Mouse (Mus musculus) retina, postnatal 7 days (tissue): Measurements from ENCODE around the gene Dpagt1.
A peak's percentile ranks its signal among the peaks of the same experiment; 100 is the strongest.
"Not testable (repeated sequence)": the region's sequence is repeated elsewhere in the genome, so short reads cannot be mapped to it uniquely, and the experiment has no call there.

Experiments used
- DNase-seq: peaks from one replicate; pipeline ENCODE4 v3.0.0-alpha.2; 2012; ENCODE audit warnings: low read depth, low spot score

The Dpagt1 gene

DNA sequence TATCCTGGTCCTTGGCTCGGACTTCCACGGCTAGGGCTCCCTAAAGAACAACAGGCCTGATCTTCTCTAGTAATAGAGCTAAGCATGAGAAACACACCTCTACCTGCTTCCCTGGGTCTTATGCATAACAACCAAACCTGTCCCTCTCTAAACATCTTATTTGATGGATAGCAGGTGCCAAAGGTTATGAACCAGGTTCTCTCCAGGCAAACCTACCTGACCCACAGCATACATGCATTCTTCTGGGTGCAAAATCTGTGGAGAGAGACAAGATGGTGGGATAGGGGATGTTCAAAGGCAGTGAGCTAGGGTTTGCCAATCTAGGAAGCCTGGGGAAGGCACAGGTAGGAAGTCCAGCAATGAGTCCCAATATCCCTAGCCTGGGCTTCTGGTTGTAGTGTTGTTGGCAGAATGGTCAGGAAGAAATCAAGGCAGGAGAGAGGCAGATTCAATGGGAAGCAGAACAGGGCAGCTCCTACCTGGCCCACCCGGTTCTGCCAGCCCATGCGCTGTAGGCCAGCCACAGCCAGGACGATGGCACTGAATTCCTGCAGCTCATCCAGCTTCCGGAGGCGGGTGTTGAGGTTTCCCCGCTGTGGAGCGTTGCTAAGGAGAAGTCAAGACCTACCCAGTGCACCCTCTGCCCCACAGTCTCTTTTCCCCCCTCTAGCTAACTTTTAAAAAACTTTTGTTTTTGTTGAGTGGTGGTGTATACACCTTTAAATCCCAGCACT, 11.8 kb downstream of the Dpagt1 start:
- DNase-seq = no peak

- no peak for DNase-seq
Observed at GRCm38 (mm10) chr9:44338574-44338973, 12.8 kb downstream of the Dpagt1 start.

GRCm38 (mm10) chr9:44341487-44341886, 15.7 kb downstream of the Dpagt1 start:
- no peak for DNase-seq

DNA sequence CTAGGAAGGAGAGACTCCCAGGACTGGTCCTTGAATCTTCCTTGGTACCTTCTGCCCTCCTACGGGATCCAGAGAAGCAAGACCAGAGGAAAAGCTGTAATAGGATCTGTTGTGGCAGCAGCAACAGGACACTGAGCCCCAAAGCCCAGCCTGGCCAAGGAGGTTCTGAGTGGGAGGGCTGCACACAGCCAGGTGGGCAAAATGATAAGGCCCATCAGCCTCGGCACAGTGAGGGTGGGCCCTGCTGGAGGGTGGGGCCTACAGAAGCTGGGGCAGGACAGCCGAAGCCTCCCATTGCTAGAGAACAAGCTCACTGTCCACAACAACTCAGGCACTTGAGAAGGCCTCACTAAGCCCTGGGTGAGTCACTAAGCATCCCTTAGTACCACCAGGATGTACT, 16.4 kb downstream of the Dpagt1 start:
- DNase-seq = no peak

- DNase-seq = no peak
Observed at GRCm38 (mm10) chr9:44342605-44343004, 16.8 kb downstream of the Dpagt1 start.

- DNase-seq = no peak
Observed at GRCm38 (mm10) chr9:44343290-44343689, 17.5 kb downstream of the Dpagt1 start.

- peak; percentile 80 for DNase-seq
Observed at GRCm38 (mm10) chr9:44343781-44344421, 18.1 kb downstream of the Dpagt1 start, which contains the start of gene Hmbs. TSS of gene Hmbs (minus strand) at chr9:44344228.

- DNase-seq = no peak
Observed at GRCm38 (mm10) chr9:44345570-44346433, 20.0 kb downstream of the Dpagt1 start.

DNA sequence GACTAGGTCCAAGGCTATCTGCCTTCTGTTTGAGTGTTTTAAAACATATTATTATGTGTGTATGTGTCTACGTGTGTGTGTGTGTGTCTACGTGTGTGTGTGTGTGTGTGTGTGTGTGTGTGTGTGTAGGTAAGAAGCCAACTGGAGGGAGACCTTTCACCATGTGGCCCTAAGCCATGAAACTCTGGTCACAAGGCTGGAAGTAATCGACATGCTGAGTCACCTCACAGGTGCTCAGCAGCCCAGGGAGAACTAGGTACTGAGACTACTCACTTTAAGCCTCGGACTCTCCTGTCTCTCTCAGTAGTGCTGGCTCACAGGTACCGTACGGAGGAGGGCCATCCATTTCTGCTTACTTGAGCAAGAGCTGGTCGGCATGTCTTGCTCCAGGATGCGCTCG, 21.3 kb downstream of the Dpagt1 start:
- DNase-seq = no peak

DNA sequence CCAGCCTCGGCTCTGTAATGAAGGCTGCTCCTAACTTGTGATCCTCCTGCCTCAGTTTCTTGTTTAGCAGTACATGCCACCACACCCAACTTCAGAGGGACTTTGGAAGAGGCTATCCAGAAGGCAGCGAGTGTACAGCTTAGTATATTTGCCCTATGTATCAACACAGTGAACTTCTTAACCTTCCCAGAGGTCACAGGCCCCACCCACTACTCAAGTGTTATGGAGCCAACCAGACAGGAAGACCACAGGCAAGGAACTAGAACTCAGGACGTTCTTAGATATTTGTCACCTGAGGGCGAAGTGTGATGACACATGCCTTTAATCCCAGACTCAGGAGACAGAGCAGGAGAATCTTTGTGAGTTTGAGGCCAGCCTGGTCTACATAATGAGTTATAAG, 21.8 kb downstream of the Dpagt1 start:
- DNase-seq = no peak

DNA sequence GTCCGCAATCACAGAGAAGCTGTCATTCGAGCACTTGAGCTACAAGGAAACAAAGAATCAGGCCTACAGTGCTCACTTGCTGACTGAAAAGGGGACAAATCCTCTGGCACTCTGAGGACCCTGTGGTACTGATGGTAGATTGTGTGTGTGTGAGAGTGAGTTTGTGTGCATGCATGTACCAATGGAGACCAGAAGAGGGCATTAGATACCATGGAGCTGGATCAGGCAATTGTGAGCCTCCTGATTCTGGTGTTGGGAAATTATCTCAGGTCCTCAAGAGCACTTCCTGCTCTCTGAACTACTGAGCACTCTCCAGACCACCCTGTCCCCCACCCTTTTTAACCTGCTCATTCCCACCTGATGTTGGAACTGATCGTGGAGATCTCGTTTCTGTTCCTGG, 22.7 kb downstream of the Dpagt1 start:
- no peak for DNase-seq

DNA sequence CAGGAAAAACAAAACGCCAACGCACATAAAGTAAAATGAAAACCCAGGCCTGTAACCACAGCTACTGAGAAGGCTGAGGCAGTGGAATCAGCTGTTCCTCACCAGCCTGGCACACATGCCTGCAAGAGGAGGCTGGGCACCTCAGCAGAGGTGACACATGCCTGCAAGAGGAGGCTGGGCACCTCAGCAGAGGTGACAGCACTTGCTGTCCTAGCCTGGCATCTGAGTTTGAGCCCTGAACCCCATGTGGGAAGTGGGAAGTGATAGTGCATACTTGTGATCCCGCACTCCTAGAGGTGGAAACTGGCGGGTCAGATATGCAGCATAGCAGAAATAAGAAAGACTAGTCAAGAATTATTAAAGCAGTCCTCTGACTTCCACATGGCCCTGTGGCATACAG, 25.6 kb downstream of the Dpagt1 start:
- DNase-seq = no peak

GRCm38 (mm10) chr9:44352337-44352736, 26.5 kb downstream of the Dpagt1 start:
- DNase-seq = no peak

DNA sequence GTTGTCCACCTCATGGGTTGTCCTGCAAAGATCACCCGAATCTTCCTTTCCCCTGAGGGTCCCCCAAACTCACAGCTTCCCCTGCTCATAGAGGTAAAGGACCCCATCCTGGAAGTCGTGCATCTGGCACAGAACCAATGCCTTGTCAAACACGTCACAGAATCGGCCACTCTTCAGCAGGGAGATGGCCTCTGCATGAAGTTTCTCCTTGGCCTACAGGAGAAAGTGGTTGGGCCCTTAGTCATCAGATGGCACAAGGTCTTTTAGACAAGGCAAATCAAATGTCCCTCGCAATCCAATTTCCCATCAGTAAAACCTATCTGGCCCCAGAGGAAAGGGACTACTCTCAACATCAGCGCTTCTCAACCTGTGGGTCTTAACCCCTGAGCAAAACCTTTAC, 27.3 kb downstream of the Dpagt1 start:
- no peak for DNase-seq

DNA sequence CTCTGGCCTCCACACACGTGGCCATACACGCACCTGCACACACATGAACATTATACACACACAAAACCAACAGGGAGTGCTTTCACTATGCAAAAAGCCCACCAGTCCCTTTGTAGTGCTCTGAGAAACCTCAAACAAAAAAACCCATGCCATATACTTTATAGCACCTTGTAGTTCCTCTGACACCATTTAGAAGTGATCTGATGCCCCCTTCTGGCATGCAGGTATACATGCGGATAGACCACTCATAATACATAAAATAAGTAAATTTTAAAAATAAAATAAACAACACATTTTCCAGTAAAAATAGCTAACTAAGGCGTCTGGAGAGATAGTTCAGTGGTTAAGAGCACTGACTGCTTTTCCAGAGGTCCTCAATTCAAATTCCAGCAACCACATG, 31.4 kb downstream of the Dpagt1 start:
- DNase-seq = no peak

DNA sequence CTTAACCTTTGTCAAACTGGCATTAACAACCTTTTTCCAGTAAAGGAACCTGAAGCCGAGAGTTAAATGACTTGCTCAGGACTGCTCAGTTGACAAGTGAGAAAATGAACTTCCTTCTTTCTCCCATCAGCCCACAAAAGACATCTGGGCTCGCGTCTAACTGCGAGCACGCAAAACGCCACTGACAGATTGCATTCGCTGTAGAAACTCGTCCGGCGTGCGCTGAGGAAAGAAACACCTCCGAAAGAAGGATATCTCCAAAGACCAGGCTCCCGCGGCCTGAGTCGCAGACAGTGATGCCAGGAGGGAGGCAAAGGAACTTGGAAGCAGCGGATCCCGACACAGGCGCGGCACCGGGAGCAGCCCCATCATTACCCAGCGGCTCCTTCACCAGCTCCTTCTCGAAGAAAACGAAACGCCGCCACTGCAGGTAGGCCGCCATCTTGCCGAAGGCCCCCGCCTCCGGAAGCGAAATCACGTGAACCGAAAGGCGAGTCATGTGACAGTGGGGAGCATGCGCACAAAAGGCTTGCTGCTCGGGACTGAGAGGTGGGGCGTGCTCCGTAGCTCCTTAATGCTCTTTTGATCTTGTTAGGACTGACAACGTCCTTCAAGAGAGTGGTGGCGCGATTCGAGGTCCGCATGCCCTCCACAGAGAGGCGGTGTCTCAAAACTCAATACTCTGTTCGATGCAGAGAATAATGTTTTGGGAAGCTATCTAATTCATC, 35.5 kb downstream of the Dpagt1 start, which contains the start of gene Vps11:
TSS of gene Vps11 (minus strand) at position 481 of the 728 bp plus-strand sequence.
- DNase-seq = peak; percentile 94

GRCm38 (mm10) chr9:44361931-44362330, 36.1 kb downstream of the Dpagt1 start:
- DNase-seq = not testable (repeated sequence)

- DNase-seq = no peak
Observed at GRCm38 (mm10) chr9:44364480-44364879, 38.7 kb downstream of the Dpagt1 start.

DNA sequence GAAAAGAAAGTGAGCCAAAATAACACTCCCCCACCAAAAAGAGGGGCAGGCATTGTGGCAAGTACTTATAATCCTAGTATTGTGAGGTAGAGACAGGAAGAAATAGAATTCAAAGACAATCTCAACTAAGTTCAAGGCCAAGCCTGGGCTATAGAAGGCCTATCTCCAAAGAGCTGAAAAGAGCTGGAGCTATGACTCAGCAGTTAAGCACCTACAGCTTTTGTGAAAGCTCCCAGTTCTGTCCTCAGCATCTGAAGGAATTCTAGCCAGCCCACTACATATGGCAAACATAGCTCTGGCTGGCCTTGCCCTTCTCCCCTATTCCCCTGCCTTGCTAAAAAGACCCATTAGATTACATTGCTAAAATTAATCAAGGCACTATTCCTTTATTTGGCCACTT, 47.6 kb downstream of the Dpagt1 start:
- DNase-seq = no peak

- DNase-seq = no peak
Observed at GRCm38 (mm10) chr9:44376141-44376540, 50.3 kb downstream of the Dpagt1 start.

DNA sequence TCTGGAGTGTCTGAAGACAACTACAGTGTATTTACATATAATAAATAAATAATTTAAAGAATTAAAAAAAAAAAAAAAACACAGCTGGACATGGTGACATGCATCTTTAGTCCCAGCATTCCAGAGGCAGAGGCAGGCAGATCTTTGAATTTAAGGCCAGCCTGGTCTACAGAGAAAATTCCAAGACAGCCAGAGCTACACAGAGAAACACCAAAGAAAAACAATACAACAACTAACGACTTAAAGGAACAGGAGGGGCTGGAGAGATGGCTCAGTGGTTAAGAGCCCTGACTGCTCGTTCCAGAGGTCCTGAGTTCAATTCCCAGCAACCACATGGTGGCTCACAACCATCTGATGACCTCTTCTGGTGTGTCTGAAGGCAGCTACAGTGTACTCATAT, 51.5 kb downstream of the Dpagt1 start:
- not testable (repeated sequence) for DNase-seq
